Mouse (Mus musculus) erythroblast, embryonic 14.5 days (primary cell): ENCODE data around the gene Epha4.

Source experiments
- GATA1 ChIP-seq: IDR thresholded peaks from 2 replicates; pipeline ENCODE4 v1.6.1; 2012; ENCODE audit warnings: low read length, inconsistent platforms, mixed read lengths
- TAL1 ChIP-seq: IDR thresholded peaks from 3 replicates; pipeline ENCODE4 v1.6.1; 2012; ENCODE audit warnings: low read length, inconsistent platforms, mixed read lengths

DNA sequence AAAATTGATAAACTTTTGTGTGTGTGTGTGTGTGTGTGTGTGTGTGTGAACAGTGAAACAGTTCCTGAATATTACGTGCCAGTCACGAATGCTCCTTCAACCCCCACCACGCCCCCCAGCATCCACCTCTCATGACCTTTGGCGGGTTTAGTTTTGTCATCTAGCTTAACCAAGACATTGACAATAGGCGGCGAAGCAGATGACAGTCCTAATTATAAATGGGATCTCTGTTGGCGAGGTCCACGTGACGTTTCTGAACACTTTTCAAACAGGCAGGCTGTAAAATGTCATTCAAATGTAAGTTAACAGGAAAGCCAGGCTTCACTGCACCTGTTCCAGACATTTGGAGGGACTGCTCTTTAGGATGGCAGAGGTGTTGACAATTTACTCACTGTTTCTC is 108.3 kb downstream of the Epha4 start:
- TF ChIP-seq GATA1 (no peak), TAL1 (no peak)
